Mouse (Mus musculus): ENCODE data around the gene Isyna1. TPM values are rescaled to one million over a fixed set of nuclear protein-coding genes. Genes with fewer than 3 reads are reported as not detected.

Isyna1 gene
- polyA plus RNA-seq (2015; fragmentation: Nextera tagmentation; extraction: Ambion mirVana), result 49.1 and 57.8 TPM in 2 replicates

DNA sequence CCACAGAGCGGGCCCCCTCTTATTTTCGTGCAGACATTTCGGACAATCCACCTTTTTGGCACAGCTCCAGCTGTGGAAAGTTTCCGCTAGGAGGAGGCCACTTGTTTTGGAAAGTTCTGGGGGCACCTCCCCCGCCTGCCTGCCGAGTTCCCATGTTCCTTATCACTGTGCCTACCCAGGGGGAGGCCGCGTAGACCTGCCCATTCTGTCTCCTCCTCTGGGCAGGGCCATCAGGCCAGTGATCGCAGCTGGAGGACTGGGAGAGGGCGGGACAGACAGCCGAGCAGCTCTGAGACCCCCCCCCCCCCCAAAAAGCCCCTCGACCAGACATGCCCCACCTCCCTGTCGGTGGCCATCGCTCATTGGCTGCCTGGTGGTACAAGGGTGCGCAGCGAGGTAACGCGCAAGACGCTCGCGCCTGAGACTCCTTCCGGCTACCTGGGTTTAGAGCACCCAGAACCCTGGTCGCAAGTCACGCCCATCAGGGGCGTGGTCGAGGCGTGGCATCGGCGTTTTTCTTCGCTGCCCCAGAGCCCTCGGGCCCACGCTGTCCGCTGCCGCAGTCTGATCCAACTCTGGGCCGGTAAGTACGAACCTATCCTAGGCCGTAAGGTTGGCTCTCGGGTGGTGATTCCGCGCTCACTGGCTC, at the start of gene Isyna1:
Isyna1 (plus strand) TSS at position 413 of the 649 bp plus-strand sequence.
- under 1% methylated on average over 31 of the region's 40 CpGs for WGBS
- no peaks in the 10 kb centered on the region for H3K9me3 ChIP-seq (ENCODE audit: low read length)
- peak; percentile 6; the same call in 1 of the 2 replicates for TF ChIP-seq CTCF (IDR thresholded peaks at IDR 0.05)
- TF ChIP-seq EP300 (IDR thresholded peaks at IDR 0.05), result no peak
- H3K4me1 ChIP-seq (ENCODE audit: insufficient read depth, low read depth, low read length), result peaks cover 17% of the 10 kb centered on the region
- peak within 1 kb of the TSS; percentile 98 for H3K4me2 ChIP-seq (replicated peaks; ENCODE audit: low read depth, low read length)
- peak; percentile 87 for ATAC-seq
- H3K27me3 ChIP-seq (replicated peaks; ENCODE audit: insufficient read depth, low read length), result no peaks in the 10 kb centered on the region
- H3K4me3 ChIP-seq (ENCODE audit: low read depth, low read length), result peak within 1 kb of the TSS; percentile 48
- peak within 1 kb of the TSS; percentile 71 for H3K27ac ChIP-seq (ENCODE audit: low read length)
- H3K36me3 ChIP-seq (ENCODE audit: insufficient read depth, low read length), result 0 out of 2 replicates have a peak, but pooled peaks cover 2% of the 10 kb centered on the region
- peak; percentile 92 for DNase-seq (ENCODE audit: low spot score)
- peak within 1 kb of the TSS; percentile 54 for H3K9ac ChIP-seq (replicated peaks; ENCODE audit: low read depth)

DNA sequence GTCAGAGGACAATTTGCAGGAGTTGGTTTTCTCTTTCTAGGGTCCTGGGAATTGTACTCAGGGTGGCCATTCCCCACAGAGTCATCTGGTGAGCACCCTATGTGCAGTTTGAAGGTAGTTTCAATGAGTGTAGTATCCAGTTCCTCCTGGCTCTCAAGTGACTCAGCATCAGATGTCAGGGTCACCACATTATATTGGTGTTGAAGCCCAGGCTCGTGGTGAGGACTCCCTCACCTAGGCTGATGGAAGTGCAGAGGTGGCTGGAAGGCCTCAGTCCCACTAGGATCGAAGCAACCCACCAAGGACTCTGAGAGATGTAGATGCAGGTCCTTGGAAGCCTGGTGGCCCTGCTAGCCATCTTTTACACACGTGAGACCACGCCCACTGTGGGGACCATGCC, 47.8 kb upstream of the Isyna1 start:
- H3K4me3 ChIP-seq (ENCODE audit: low read depth, low read length), result no peak overlapping the region
- H3K4me1 ChIP-seq (ENCODE audit: insufficient read depth, low read depth, low read length), result peaks cover 22% of the 10 kb centered on the region
- no peaks in the 10 kb centered on the region for H3K36me3 ChIP-seq (ENCODE audit: insufficient read depth, low read length)
- H3K27ac ChIP-seq (ENCODE audit: low read length), result no peak overlapping the region
- DNase-seq (ENCODE audit: low spot score) (no peak), ATAC-seq (no peak)
- 79% methylated on average over 4 of the region's 4 CpGs for WGBS
- H3K4me2 ChIP-seq (replicated peaks; ENCODE audit: low read depth, low read length), result no peak overlapping the region
- no peak overlapping the region for H3K9ac ChIP-seq (replicated peaks; ENCODE audit: low read depth)
- no peak for TF ChIP-seq EP300 (IDR thresholded peaks at IDR 0.05)
- TF ChIP-seq CTCF (IDR thresholded peaks at IDR 0.05), result no peak
- H3K27me3 ChIP-seq (replicated peaks; ENCODE audit: insufficient read depth, low read length), result no peaks in the 10 kb centered on the region
- no peaks in the 10 kb centered on the region for H3K9me3 ChIP-seq (ENCODE audit: low read length)

DNA sequence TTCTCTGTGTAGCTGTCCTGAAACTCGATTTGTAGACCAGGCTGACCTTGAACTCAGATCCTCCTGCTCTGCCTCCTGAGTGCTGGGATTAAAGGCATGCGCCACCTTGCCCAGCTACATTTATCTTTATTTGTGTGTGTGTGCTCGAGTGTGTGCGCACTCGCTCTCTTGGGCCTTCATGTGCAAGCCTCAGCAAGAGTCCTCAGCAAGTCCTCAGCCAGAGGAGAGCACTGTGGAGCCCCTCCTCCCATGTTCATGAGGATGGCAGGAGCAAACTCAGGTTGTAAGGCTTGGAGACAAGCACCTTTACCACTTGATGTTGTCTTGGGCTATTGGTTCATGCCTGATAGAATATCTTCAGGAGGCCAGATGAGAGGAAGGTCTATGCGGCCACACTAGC, 46.4 kb upstream of the Isyna1 start:
- H3K27me3 ChIP-seq (replicated peaks; ENCODE audit: insufficient read depth, low read length), result no peaks in the 10 kb centered on the region
- no peak overlapping the region for H3K9ac ChIP-seq (replicated peaks; ENCODE audit: low read depth)
- no peaks in the 10 kb centered on the region for H3K36me3 ChIP-seq (ENCODE audit: insufficient read depth, low read length)
- TF ChIP-seq CTCF (IDR thresholded peaks at IDR 0.05), result 0 out of 2 replicates have a peak, but pooled peaks have one; percentile 1
- no peak for TF ChIP-seq EP300 (IDR thresholded peaks at IDR 0.05)
- peaks cover 32% of the 10 kb centered on the region for H3K4me1 ChIP-seq (ENCODE audit: insufficient read depth, low read depth, low read length)
- H3K9me3 ChIP-seq (ENCODE audit: low read length), result no peaks in the 10 kb centered on the region
- 59% methylated on average over 6 of the region's 6 CpGs for WGBS
- peak overlapping the region; percentile 70; the same call in 1 of the 2 replicates for H3K27ac ChIP-seq (ENCODE audit: low read length)
- ATAC-seq (peak; percentile 27; the same call in 1 of the 2 replicates), DNase-seq (ENCODE audit: low spot score) (peak; percentile 60)
- no peak overlapping the region for H3K4me2 ChIP-seq (replicated peaks; ENCODE audit: low read depth, low read length)
- H3K4me3 ChIP-seq (ENCODE audit: low read depth, low read length), result no peak overlapping the region

DNA sequence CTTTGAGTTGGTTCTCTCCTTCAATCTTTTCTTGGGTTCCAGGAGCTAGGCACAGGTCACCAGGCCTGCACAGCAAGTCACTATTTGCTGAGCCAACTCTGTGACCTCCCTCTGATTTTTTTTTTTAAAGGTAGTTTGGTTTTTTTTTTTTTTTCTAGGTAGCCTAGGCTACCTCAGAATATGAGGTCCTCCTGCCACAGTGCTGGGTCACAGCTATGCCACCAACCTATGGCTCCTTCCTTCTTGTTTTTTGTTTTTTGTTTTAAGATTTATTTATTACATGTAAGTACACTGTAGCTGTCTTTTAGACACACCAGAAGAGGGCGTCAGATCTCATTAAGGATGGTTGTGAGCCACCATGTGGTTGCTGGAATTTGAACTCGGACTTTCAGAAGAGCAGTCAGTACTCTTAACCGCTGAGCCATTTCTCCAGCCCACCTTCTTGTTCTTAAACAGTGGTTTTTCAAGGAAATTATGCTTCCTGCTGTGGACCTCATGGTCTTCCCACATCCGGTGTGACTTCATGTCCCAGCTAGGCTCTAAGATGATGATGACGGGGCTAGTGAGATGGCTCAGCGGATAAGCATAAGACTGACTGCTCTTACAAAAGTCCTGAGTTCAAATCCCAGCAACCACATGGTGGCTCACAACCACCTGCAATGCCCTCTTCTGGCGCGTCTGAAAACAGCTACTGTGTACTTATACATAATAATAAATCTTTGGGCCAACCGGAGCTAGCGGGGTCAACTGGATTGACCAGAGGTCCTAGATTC, 44.6 kb upstream of the Isyna1 start:
- Histone ChIP-seq H3K9ac (replicated peaks; ENCODE audit: low read depth) (no peak overlapping the region), H3K9me3 (ENCODE audit: low read length) (no peaks in the 10 kb centered on the region), H3K36me3 (ENCODE audit: insufficient read depth, low read length) (no peaks in the 10 kb centered on the region), H3K27me3 (replicated peaks; ENCODE audit: insufficient read depth, low read length) (no peaks in the 10 kb centered on the region), H3K27ac (ENCODE audit: low read length) (no peak overlapping the region), H3K4me1 (ENCODE audit: insufficient read depth, low read depth, low read length) (peaks cover 27% of the 10 kb centered on the region), H3K4me2 (replicated peaks; ENCODE audit: low read depth, low read length) (no peak overlapping the region), H3K4me3 (ENCODE audit: low read depth, low read length) (no peak overlapping the region)
- WGBS, result 91% methylated on average over 10 of the region's 10 CpGs
- ATAC-seq (no peak), DNase-seq (ENCODE audit: low spot score) (no peak)
- TF ChIP-seq EP300 (IDR thresholded peaks at IDR 0.05) (no peak), CTCF (IDR thresholded peaks at IDR 0.05) (peak; percentile 11; the same call in 1 of the 2 replicates)

DNA sequence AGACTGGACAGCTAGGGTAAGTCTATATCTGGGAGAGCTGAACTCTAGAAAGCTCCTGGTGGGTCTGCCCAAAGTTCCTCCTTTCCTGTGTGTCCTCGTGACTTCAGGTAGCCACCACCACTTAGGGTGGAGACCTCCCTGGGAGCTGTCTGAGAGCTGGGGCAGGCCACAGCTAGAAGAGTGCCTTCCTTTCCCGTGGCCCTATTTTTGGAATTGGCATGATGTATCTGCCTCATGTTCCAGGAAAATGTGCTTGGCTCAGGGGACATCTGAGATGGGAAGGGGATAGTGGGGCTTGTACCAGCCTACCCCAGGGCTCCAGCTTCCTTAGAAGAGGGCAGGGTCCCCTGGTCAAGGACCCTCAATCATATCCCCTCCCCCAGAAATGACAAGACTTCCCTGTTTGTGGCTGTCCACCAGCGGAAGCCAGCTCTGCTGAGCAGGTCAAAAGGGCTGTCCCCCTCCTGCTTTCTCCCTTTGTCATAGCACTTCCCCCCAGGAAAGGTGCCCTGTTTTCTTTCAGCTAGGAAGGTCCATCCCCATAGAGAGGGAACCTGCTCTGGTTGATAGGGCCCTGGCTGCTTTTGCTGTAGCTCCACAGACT, 42.5 kb upstream of the Isyna1 start:
- H3K4me3 ChIP-seq (ENCODE audit: low read depth, low read length), result no peak overlapping the region
- 23% methylated on average over 3 of the region's 3 CpGs for WGBS
- no peaks in the 10 kb centered on the region for H3K27me3 ChIP-seq (replicated peaks; ENCODE audit: insufficient read depth, low read length)
- DNase-seq (ENCODE audit: low spot score) (no peak), ATAC-seq (no peak)
- H3K9me3 ChIP-seq (ENCODE audit: low read length), result no peaks in the 10 kb centered on the region
- TF ChIP-seq CTCF (IDR thresholded peaks at IDR 0.05) (no peak), EP300 (IDR thresholded peaks at IDR 0.05) (no peak)
- H3K4me2 ChIP-seq (replicated peaks; ENCODE audit: low read depth, low read length), result no peak overlapping the region
- H3K9ac ChIP-seq (replicated peaks; ENCODE audit: low read depth), result no peak overlapping the region
- peaks cover 25% of the 10 kb centered on the region for H3K4me1 ChIP-seq (ENCODE audit: insufficient read depth, low read depth, low read length)
- no peaks in the 10 kb centered on the region for H3K36me3 ChIP-seq (ENCODE audit: insufficient read depth, low read length)
- no peak overlapping the region; the same call in 1 of the 2 replicates for H3K27ac ChIP-seq (ENCODE audit: low read length)

DNA sequence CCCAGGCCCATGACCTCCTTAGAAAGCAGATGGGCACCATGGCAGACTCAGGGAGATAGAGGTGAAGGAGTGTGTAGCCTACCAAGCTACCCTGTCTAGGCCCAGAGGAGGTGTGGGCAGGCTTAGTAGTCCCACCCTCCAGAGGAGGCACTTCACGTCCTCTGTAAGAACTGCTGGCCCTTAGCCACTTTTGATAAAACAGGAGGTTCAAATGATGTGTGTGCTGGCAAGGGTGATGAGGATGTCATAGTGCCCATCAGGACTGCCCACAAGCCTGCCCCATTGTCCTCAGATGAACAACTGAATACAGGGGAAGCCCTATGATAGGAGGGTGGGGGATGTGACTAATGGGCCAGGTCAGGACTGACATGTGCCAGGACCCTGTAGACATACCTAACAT, 41.3 kb upstream of the Isyna1 start:
- H3K4me3 ChIP-seq (ENCODE audit: low read depth, low read length), result no peak overlapping the region
- H3K36me3 ChIP-seq (ENCODE audit: insufficient read depth, low read length), result no peaks in the 10 kb centered on the region
- no peak overlapping the region for H3K27ac ChIP-seq (ENCODE audit: low read length)
- no peaks in the 10 kb centered on the region for H3K27me3 ChIP-seq (replicated peaks; ENCODE audit: insufficient read depth, low read length)
- TF ChIP-seq EP300 (IDR thresholded peaks at IDR 0.05), result no peak
- no peak for TF ChIP-seq CTCF (IDR thresholded peaks at IDR 0.05)
- DNase-seq (ENCODE audit: low spot score), result peak; percentile 49
- peaks cover 28% of the 10 kb centered on the region for H3K4me1 ChIP-seq (ENCODE audit: insufficient read depth, low read depth, low read length)
- WGBS, result 0% methylated on average over 1 of the region's 1 CpGs
- no peak overlapping the region for H3K9ac ChIP-seq (replicated peaks; ENCODE audit: low read depth)
- H3K9me3 ChIP-seq (ENCODE audit: low read length), result no peaks in the 10 kb centered on the region
- no peak overlapping the region for H3K4me2 ChIP-seq (replicated peaks; ENCODE audit: low read depth, low read length)
- peak; percentile 57 for ATAC-seq
